Mouse (Mus musculus) limb, embryonic 12.5 days (tissue): ENCODE measurements around the gene Sh3bp4. TPM values are rescaled to one million over a fixed set of nuclear protein-coding genes. Genes with fewer than 3 reads are reported as not detected.

ENCODE experiments used
- ATAC-seq: fragments of 200-750 bp; cut with Nextera tagmentation; 2 replicates; pipeline ENCODE4 v1.8.0; 2017; ENCODE audit warnings: low read depth, moderate TSS enrichment; ENCODE audit not compliant: insufficient number of reproducible peaks, insufficient read depth, low FRiP score, low TSS enrichment
- H3K27ac ChIP-seq: fragments of 300-500 bp; sonication (generic); 2 replicates; pipeline ENCODE4 v1.5.1; 2016; ENCODE audit warnings: mild to moderate bottlenecking, moderate library complexity
- H3K27me3 ChIP-seq: fragments of 300-500 bp; sonication (generic); 2 replicates; pipeline ENCODE4 v1.6.1; 2016; ENCODE audit warnings: mild to moderate bottlenecking, moderate library complexity
- H3K36me3 ChIP-seq: fragments of 300-500 bp; sonication (generic); 2 replicates; pipeline ENCODE4 v1.6.1; 2016; ENCODE audit warnings: mild to moderate bottlenecking, moderate library complexity
- H3K4me1 ChIP-seq: fragments of 300-500 bp; sonication (generic); replicated peaks from 2 replicates; pipeline ENCODE4 v1.6.1; 2016
- H3K4me2 ChIP-seq: fragments of 300-500 bp; sonication (generic); 2 replicates; pipeline ENCODE4 v1.6.1; 2016; ENCODE audit warnings: mild to moderate bottlenecking, moderate library complexity
- H3K4me3 ChIP-seq: fragments of 300-500 bp; sonication (generic); replicated peaks from 2 replicates; pipeline ENCODE4 v1.5.1; 2016; ENCODE audit warnings: mild to moderate bottlenecking
- H3K9ac ChIP-seq: fragments of 300-500 bp; sonication (generic); replicated peaks from 2 replicates; pipeline ENCODE4 v1.6.1; 2016; ENCODE audit warnings: mild to moderate bottlenecking, moderate library complexity
- H3K9me3 ChIP-seq: fragments of 300-500 bp; sonication (generic); 2 replicates; pipeline ENCODE4 v1.6.1; 2016; ENCODE audit warnings: mild to moderate bottlenecking, moderate library complexity
- WGBS: fragments of 180-500 bp; shearing (Covaris S2); methylation state at CpG from one replicate; pipeline ENCODE4 v1.1.7; 2016; 5-methylcytosine and 5-hydroxymethylcytosine counted together
- polyA plus RNA-seq: library from polyadenylated mRNA; unstranded; fragments of >200 nt; fragmentation: Nextera tagmentation; extraction: Ambion mirVana; gene quantifications from 2 replicates; pipeline ENCODE4 v1.2.1, GENCODE M21; 2016

Gene Sh3bp4
- polyA plus RNA-seq, 1 experiment from 2014 or later: 22.3 TPM

- peak overlapping the region; percentile 36; the same call in 1 of the 2 replicates for H3K4me2 ChIP-seq
- H3K9me3 ChIP-seq: no peaks in the 10 kb centered on the region
- ATAC-seq: peak; percentile 63; the same call in 1 of the 2 replicates
- H3K9ac ChIP-seq: no peak overlapping the region
- no peaks in the 10 kb centered on the region for H3K36me3 ChIP-seq
- H3K4me3 ChIP-seq: no peak overlapping the region
- H3K4me1 ChIP-seq: peaks cover 50% of the 10 kb centered on the region
- WGBS: 20% methylated on average over 14 of the region's 14 CpGs
- no peak overlapping the region for H3K27ac ChIP-seq
- H3K27me3 ChIP-seq: peaks cover 8% of the 10 kb centered on the region
Observed at GRCm38 (mm10) chr1:89095642-89096424, 25.6 kb downstream of the Sh3bp4 start.

GRCm38 (mm10) chr1:89102231-89103003, 32.2 kb downstream of the Sh3bp4 start:
- Histone ChIP-seq H3K36me3 (peaks cover 2% of the 10 kb centered on the region; the same call in 1 of the 2 replicates), H3K4me3 (no peak overlapping the region), H3K27me3 (no peaks in the 10 kb centered on the region), H3K4me2 (no peak overlapping the region), H3K9me3 (no peaks in the 10 kb centered on the region), H3K9ac (no peak overlapping the region), H3K27ac (peak overlapping the region; percentile 64), H3K4me1 (peaks cover 51% of the 10 kb centered on the region)
- no peak for ATAC-seq
- WGBS: 52% methylated on average over 15 of the region's 15 CpGs

- Histone ChIP-seq H3K36me3 (peaks cover 2% of the 10 kb centered on the region; the same call in 1 of the 2 replicates), H3K4me3 (no peak overlapping the region), H3K4me1 (peaks cover 57% of the 10 kb centered on the region), H3K9ac (no peak overlapping the region), H3K9me3 (no peaks in the 10 kb centered on the region), H3K27ac (0 out of 2 replicates have a peak overlapping the region, but pooled peaks have one; percentile 29), H3K4me2 (no peak overlapping the region), H3K27me3 (no peaks in the 10 kb centered on the region)
- ATAC-seq: no peak
- 39% methylated on average over 3 of the region's 3 CpGs for WGBS
Observed at GRCm38 (mm10) chr1:89103004-89103263, 32.7 kb downstream of the Sh3bp4 start.

GRCm38 (mm10) chr1:89103505-89103904, 33.3 kb downstream of the Sh3bp4 start:
- H3K9me3 ChIP-seq: no peaks in the 10 kb centered on the region
- H3K4me2 ChIP-seq: no peak overlapping the region
- H3K27me3 ChIP-seq: no peaks in the 10 kb centered on the region
- H3K4me3 ChIP-seq: no peak overlapping the region
- ATAC-seq: no peak
- no peak overlapping the region for H3K9ac ChIP-seq
- H3K36me3 ChIP-seq: peaks cover 2% of the 10 kb centered on the region; the same call in 1 of the 2 replicates
- H3K27ac ChIP-seq: peak overlapping the region; percentile 41; the same call in 1 of the 2 replicates
- WGBS: 84% methylated on average over 12 of the region's 12 CpGs
- H3K4me1 ChIP-seq: peaks cover 62% of the 10 kb centered on the region

- Histone ChIP-seq H3K27ac (no peak overlapping the region), H3K4me3 (no peak overlapping the region), H3K27me3 (no peaks in the 10 kb centered on the region), H3K36me3 (peaks cover 2% of the 10 kb centered on the region; the same call in 1 of the 2 replicates), H3K9ac (no peak overlapping the region), H3K4me1 (peaks cover 69% of the 10 kb centered on the region), H3K4me2 (no peak overlapping the region), H3K9me3 (no peaks in the 10 kb centered on the region)
- ATAC-seq: no peak
- 77% methylated on average over 13 of the region's 13 CpGs for WGBS
Observed at GRCm38 (mm10) chr1:89104066-89104765, 34.0 kb downstream of the Sh3bp4 start.

GRCm38 (mm10) chr1:89105891-89106830, 35.9 kb downstream of the Sh3bp4 start:
- H3K4me1 ChIP-seq: peaks cover 89% of the 10 kb centered on the region
- no peak overlapping the region for H3K4me2 ChIP-seq
- H3K9me3 ChIP-seq: no peaks in the 10 kb centered on the region
- H3K27me3 ChIP-seq: no peaks in the 10 kb centered on the region
- WGBS: 81% methylated on average over 18 of the region's 18 CpGs
- ATAC-seq: no peak
- H3K4me3 ChIP-seq: no peak overlapping the region
- H3K9ac ChIP-seq: no peak overlapping the region
- H3K27ac ChIP-seq: no peak overlapping the region
- peaks cover 2% of the 10 kb centered on the region; the same call in 1 of the 2 replicates for H3K36me3 ChIP-seq

- ATAC-seq: no peak
- WGBS: 50% methylated on average over 6 of the region's 6 CpGs
- Histone ChIP-seq H3K4me3 (no peak overlapping the region), H3K36me3 (peaks cover 8% of the 10 kb centered on the region), H3K9ac (no peak overlapping the region), H3K4me2 (no peak overlapping the region), H3K4me1 (peaks cover 87% of the 10 kb centered on the region), H3K9me3 (no peaks in the 10 kb centered on the region), H3K27me3 (no peaks in the 10 kb centered on the region), H3K27ac (peak overlapping the region; percentile 84)
Observed at GRCm38 (mm10) chr1:89107466-89107865, 37.3 kb downstream of the Sh3bp4 start.

GRCm38 (mm10) chr1:89108340-89108896, 38.2 kb downstream of the Sh3bp4 start:
- ATAC-seq: peak; percentile 45; the same call in 1 of the 2 replicates
- 15% methylated on average over 6 of the region's 6 CpGs for whole genome bisulfite sequencing

GRCm38 (mm10) chr1:89109767-89110166, 39.6 kb downstream of the Sh3bp4 start:
- Histone ChIP-seq H3K4me3 (no peak overlapping the region), H3K36me3 (peaks cover 15% of the 10 kb centered on the region), H3K9me3 (no peaks in the 10 kb centered on the region), H3K4me1 (peaks cover 68% of the 10 kb centered on the region), H3K27me3 (no peaks in the 10 kb centered on the region), H3K27ac (peak overlapping the region; percentile 84), H3K9ac (no peak overlapping the region), H3K4me2 (peak overlapping the region; percentile 15; the same call in 1 of the 2 replicates)
- peak; percentile 39; the same call in 1 of the 2 replicates for ATAC-seq
- 17% methylated on average over 7 of the region's 7 CpGs for WGBS

More at GRCm38 (mm10) chr1:89108340-89108896, 38.2 kb downstream of the Sh3bp4 start:
- peaks cover 78% of the 10 kb centered on the region for H3K4me1 ChIP-seq
- H3K36me3 ChIP-seq: peaks cover 15% of the 10 kb centered on the region
- H3K27ac ChIP-seq: peak overlapping the region; percentile 84
- no peaks in the 10 kb centered on the region for H3K27me3 ChIP-seq
- H3K9ac ChIP-seq: no peak overlapping the region; the same call in 1 of the 2 replicates
- H3K4me3 ChIP-seq: no peak overlapping the region
- H3K4me2 ChIP-seq: peak overlapping the region; percentile 21; the same call in 1 of the 2 replicates
- no peaks in the 10 kb centered on the region for H3K9me3 ChIP-seq
